Mouse (Mus musculus) bone marrow macrophage, adult 2 months (primary cell): ENCODE measurements at regions not wholly inside any gene's neighbourhood (a gene's known extent, or its start where the extent isn't known, plus 50 kb on each side); places are given as distances from the start of the nearest gene placed in this dataset.

Source experiments
- H3K27ac ChIP-seq: 2 replicates; pipeline ENCODE4 v1.5.1; 2012; ENCODE audit warnings: low read depth, low read length; ENCODE audit not compliant: insufficient read depth
- H3K4me1 ChIP-seq: 2 replicates; pipeline ENCODE4 v1.6.1; 2012; ENCODE audit warnings: low read length; ENCODE audit not compliant: control insufficient read depth, insufficient read depth
- H3K4me3 ChIP-seq: 2 replicates; pipeline ENCODE4 v1.5.1; 2012; ENCODE audit warnings: mild to moderate bottlenecking, low read length, moderate library complexity; ENCODE audit not compliant: insufficient read depth
- CTCF ChIP-seq: IDR thresholded peaks from 2 replicates; pipeline ENCODE4 v1.5.1; 2012; ENCODE audit warnings: low read depth, mild to moderate bottlenecking, low read length, moderate library complexity
- POLR2A ChIP-seq: IDR thresholded peaks from 2 replicates; pipeline ENCODE4 v1.6.1; 2012; ENCODE audit warnings: mild to moderate bottlenecking, low read depth, low read length, borderline replicate concordance

DNA sequence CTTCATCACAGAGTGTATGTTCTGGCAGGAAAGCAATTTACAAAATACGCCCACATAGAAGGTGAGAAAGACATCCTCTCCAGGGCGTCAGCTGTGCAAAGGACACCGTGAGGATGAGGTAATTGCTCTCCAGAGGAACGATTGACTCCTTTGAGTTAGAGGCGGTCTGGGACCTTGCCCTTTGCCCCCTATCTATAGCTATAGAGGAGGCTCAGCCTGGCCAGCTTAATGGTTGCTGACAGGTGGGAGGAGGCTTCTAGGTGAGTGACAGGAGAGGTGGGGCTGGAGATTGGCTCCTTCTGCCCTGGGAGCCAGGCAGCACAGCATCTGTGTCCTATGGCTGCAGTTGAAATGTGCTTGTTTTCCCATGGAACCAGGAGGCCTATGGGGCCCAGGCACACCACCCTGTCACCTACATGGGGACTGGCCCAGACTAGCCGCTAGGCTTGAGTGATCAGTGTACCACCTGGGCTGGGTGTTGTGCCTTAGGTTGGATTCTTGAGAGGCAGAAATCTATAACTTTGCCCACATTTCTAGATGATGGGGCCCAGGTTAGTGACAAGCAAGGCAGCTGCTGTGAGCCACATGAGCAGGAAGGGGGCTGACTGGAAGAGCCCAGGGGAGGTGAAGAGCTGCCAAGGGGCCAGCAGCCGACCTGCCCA is 113.2 kb upstream of the Eef2kmt start:
- Histone ChIP-seq H3K4me3 (no peak overlapping the region), H3K4me1 (peaks cover 3% of the 10 kb centered on the region; the same call in 1 of the 2 replicates), H3K27ac (no peak overlapping the region)
- no peak for TF ChIP-seq POLR2A
- no peak for TF ChIP-seq CTCF

DNA sequence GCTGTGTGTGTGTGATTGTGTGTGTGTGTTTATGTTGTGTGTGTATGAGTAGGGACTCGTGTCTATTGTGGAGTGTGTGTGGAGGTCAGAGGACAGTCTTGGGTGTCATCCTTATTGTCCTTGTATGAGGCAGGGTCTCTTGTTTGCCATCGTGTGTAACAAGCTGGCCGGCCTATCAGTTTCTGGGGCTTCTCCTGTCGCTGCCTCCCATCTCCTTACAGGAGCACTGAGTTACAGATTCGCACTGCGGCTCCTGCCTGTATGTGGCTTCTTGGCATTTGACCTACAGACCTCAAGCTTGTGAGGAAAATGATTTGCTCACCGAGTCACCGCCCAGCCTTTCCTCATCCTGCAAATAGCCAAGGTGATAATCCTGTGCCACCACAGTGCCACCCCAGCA is 112.6 kb upstream of the Eef2kmt start:
- no peak for TF ChIP-seq CTCF
- no peak for TF ChIP-seq POLR2A
- no peak overlapping the region for H3K4me3 ChIP-seq
- peaks cover 3% of the 10 kb centered on the region; the same call in 1 of the 2 replicates for H3K4me1 ChIP-seq
- no peak overlapping the region for H3K27ac ChIP-seq

DNA sequence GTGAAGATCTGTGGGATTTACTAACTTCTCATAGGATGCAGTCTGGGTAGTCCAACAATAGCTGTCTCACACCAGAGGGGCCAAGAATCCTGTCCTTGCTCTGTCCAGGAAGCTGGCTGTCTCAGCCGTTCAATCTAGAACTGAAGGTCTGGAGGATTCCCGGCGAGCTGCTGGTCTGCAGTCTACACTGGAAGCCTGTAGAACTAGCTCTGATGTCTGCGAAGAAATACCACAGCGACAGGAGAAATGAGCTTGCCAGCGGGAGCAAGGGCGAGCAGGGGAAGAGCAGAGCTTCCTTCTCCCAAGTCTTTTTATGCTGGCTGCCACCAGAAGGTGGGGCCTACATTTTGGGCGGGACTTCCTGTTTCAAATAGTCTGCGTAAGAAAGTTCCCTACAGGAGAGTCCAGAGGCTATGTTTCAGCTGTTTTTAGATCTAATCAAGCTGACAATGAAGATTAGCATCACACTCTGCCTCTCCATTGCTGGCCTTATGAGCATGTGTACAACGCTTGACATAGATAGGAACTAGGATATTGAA is 111.9 kb upstream of the Eef2kmt start:
- Histone ChIP-seq H3K27ac (no peak overlapping the region), H3K4me3 (no peak overlapping the region), H3K4me1 (peaks cover 3% of the 10 kb centered on the region; the same call in 1 of the 2 replicates)
- TF ChIP-seq POLR2A (no peak), CTCF (no peak)

DNA sequence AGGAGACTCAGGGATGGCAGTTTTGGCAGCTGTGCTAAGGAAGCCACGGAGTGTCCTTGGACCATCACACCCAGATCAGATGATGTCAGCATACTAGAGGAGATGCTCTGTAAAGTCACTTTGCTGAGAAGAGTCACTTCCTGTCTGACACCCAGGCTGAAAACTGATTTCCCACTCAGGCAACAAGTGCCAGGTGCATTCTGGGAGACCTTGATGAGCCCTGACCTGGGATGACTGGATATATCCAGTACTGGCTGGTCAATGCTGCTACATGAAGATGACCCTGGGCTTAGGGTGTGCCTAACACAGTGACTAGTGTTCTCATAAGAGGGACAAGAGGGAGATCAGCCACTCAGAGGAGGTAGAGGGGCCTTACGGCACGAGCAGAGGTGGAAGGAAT is 110.2 kb upstream of the Eef2kmt start:
- H3K4me3 ChIP-seq: no peak overlapping the region
- no peak for TF ChIP-seq CTCF
- TF ChIP-seq POLR2A: no peak
- H3K27ac ChIP-seq: no peak overlapping the region
- H3K4me1 ChIP-seq: peaks cover 3% of the 10 kb centered on the region; the same call in 1 of the 2 replicates

DNA sequence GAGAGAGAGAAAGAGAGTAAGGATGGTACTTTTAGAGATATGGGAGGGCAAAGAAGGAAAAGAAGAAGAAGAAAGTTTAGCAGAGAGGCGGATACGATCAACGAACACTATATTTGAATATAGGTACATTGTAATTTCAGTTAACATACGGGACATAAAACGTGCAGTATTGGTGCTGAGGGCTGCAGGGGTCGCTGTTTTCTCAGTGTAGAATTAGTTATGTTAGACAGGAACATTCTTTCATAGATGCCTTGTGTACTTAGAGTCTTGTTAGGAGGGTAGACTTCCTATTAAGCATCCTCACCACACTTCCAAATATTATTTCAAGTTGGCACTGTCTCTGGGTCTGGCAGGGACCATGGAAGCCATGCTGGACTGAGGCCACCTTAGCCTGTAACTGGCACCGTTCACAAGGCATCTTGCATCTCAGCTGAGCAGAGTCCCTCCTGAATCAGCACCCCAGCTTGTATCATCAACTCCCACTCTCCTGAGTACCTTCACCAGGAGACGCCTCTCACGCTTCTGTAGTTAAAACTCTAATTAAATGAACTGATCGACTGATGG is 107.3 kb upstream of the Eef2kmt start:
- TF ChIP-seq POLR2A (no peak), CTCF (no peak)
- peaks cover 3% of the 10 kb centered on the region; the same call in 1 of the 2 replicates for H3K4me1 ChIP-seq
- H3K4me3 ChIP-seq: no peak overlapping the region

DNA sequence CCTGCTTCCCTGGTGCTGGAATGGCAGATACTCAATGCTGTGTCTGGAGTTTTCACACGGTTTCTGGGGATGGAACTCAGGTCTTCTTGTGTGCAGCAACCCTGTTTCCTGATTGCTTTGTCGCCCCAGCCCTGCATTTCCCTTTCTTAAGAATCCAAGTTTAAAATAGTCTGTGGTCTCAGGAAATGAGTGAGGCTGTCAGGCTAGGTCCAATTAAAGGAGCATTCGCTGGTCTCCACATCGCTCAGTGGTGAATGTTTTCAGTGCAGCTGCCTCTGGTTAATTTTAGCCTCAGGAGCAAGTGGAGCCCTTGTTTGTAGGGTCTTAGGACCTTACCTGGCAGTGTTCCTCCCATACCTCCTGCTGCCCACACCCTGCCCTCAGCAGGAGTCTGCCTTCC is 103.4 kb upstream of the Eef2kmt start:
- Histone ChIP-seq H3K4me3 (no peak overlapping the region), H3K4me1 (no peaks in the 10 kb centered on the region), H3K27ac (no peak overlapping the region)
- TF ChIP-seq POLR2A (no peak), CTCF (no peak)

More for the DNA sequence above, 107.3 kb upstream of the Eef2kmt start:
- no peak overlapping the region for H3K27ac ChIP-seq

DNA sequence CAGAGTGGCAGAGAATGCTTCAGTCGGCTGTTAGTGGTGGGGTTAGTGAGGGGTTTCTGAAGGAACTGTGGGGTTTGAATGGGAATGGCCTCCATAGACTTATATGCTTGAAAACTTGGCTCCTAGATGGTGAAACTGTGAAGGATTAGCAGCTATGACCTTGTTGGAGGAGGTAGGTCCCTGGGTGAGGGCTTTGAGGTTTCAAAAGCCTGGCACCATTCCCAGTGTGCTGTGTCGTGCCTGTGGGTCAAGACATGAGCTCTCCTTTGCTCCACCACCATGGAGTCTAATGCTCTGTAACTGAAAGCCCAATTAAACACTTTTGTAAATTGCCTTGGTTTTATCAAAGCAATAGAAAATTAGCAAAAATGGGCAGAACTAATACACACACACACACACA is 98.1 kb upstream of the Eef2kmt start:
- Histone ChIP-seq H3K4me3 (no peak overlapping the region), H3K4me1 (no peaks in the 10 kb centered on the region), H3K27ac (no peak overlapping the region)
- TF ChIP-seq CTCF (no peak), POLR2A (no peak)

DNA sequence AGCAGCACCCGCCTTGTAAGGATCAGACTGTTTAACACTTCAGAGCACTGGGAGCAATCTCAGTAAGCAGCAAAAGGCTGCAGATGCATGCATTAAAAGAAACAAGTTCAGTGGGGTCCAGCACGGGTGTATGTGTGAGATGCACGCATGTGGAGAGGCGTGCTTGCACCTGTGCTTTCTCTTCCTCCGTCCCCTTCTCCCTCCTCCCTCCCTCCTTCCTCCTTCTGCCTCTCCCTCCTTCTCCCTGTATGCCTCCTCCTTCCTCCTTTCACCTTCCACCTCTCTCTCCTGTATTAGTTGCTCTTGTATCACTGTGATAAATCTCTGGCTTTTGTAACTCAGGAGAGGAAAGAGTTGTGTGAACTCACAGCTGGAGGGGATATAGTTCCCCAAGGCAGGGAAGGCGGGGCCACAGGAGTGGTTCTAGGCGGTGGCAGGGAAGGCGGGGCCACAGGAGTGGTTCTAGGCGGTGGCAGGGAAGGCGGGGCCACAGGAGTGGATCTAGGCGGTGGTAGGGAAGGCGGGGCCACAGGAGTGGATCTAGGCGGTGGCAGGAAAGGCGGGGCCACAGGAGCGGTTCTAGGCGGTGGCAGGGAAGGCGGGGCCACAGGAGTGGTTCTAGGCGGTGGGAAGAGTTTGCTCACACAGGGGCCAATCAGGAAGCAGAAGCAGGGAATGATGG is 96.2 kb upstream of the Eef2kmt start:
- Histone ChIP-seq H3K27ac (no peak overlapping the region), H3K4me3 (no peak overlapping the region), H3K4me1 (no peaks in the 10 kb centered on the region)
- no peak for TF ChIP-seq POLR2A
- TF ChIP-seq CTCF: no peak

DNA sequence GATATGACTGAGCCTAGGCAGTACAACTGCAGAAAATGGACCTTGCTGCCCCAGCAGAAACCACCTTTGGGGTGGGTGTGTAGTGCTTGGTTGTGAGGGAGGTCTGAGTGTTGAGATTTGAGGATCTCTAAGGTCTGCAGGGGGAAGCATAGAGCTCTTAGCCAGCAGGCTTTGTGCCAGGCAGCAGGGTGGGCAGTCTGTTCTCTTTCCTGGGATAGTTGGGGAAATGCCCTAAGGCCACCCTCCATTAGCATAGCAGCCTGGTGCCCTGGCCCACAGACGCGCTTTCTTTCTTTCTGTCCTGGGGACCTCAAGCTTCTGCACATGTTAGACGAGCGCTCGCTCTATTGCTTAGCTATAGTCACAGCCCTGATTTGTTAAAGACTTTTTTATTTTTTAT is 91.4 kb upstream of the Eef2kmt start:
- H3K27ac ChIP-seq: no peak overlapping the region
- TF ChIP-seq CTCF (no peak), POLR2A (no peak)
- H3K4me1 ChIP-seq: no peaks in the 10 kb centered on the region
- H3K4me3 ChIP-seq: no peak overlapping the region

DNA sequence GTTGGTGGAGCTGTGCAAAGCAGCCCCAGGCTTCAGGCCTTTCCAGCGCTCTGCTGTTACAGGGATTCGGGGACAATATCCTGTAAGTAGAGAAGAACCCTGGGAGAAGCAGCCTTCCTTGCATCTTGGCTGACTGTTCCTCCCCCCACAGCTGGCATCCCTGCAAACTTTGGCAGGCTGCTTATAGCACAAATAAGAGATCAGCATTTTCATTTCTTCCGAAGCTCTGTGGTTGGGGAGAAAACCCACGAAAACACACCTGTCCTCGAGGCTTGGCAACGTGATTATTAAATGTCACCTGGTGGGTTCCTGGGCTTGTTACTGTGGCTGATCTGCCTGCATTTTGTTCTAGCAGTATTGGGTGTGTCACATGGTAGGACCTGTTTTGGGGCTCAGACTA is 86.5 kb upstream of the Eef2kmt start:
- TF ChIP-seq CTCF: no peak
- no peak for TF ChIP-seq POLR2A
- H3K27ac ChIP-seq: no peak overlapping the region
- H3K4me3 ChIP-seq: no peak overlapping the region
- no peaks in the 10 kb centered on the region for H3K4me1 ChIP-seq
